Mouse (Mus musculus) layer of hippocampus, adult 8-10 months (tissue): Measurements from ENCODE around the gene Egfr. TPM values are rescaled to one million over a fixed set of nuclear protein-coding genes. Genes with fewer than 3 reads are reported as not detected.

ENCODE experiments used
- DNase-seq, 2 experiments: peaks; one replicate each; pipeline ENCODE4 v3.0.0; 2022; ENCODE audit warnings: low spot score in 2 of 2
- total RNA-seq, 4 experiments: library from RNA; stranded (reverse); gene quantifications; 2 replicates each; pipeline ENCODE4 v1.2.4; 2022

The Egfr gene
- total RNA-seq, 4 experiments from 2014 or later, result 11.1 to 15.6 (median 14.5) TPM

GRCm38 (mm10) chr11:16776967-16777366, 25.0 kb downstream of the Egfr start:
- DNase-seq, result no peak

- no peak for DNase-seq
Observed at GRCm38 (mm10) chr11:16781604-16782003, 29.6 kb downstream of the Egfr start.

DNA sequence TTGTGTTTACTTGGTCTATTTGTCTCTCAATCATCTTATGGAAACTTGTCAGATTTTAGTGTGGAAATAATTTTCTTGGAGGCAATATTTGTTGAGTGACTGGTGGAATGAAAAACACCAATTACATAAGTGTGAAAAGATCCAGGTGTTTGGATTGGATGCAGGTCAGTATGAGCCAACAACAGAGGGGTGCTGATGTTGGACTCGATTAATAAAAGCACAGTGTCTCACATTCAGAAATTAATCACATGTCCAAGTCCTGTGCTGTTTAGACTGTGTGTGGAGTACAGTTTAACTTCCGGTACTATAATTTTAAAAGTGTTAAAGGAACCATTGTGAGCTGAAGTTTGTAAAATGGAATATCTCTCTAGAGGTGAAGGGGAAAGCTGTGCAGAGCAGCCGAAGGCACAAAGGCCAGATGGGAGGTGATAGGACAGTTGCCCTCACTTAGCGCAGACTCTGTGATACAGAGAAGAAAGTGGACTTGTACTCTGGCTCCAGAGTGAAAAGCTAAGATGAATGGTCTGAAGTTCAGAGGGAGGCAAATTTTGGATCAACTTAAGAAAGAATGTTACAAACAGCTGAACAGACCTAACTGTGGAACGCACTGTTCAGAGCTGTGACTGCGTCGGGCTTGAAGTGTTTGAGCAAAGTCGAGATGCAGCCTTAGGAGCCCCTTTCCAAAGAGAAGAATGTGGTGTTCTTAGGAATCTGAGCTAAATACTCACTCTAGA, 32.1 kb downstream of the Egfr start:
- no peak for DNase-seq

GRCm38 (mm10) chr11:16792638-16793585, 40.9 kb downstream of the Egfr start:
- DNase-seq, result no peak

DNA sequence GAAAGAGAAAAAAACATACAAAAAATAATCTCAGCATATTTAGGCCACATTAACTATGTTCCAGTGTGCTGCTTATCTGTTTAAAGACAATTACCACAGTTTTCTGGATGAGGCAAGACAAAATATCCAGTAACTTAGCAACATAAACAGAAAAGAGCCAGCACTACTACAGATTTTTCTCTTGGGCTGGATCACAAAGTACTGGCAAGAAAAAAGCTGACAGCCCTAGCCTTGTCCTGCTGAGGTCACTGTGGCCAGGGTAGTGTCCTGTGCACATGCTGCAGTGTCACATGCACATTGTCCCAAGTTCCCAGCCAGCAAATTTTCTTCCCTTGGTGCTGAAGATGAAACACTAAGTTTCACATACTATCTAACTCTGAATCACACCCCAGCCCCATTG, 43.0 kb downstream of the Egfr start:
- no peak for DNase-seq

- no peak for DNase-seq
Observed at GRCm38 (mm10) chr11:16795513-16795912, 43.5 kb downstream of the Egfr start.

DNA sequence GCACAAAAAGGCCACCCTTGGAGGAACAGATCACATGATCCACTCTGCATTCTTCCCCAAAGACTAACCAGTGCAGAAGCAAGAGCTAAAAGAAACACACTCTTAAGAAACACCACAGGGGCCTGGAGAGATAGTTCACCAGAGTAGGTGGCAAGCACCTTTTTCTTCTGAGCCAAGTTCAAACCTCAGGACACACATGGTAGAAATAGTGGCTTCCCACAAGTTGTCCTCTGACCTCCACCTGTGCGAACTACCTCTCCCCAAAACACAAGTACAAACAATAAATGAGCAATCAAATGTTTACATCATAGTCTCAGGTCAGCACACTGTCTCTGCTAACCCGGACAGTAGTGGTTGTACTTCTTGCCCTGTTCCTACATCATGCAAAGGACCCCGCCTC, 45.5 kb downstream of the Egfr start:
- DNase-seq, result no peak

- peak in 1 of 2 experiments; percentile 57 for DNase-seq
Observed at GRCm38 (mm10) chr11:16798136-16798535, 46.1 kb downstream of the Egfr start.

- no peak for DNase-seq
Observed at GRCm38 (mm10) chr11:16800507-16800906, 48.5 kb downstream of the Egfr start.

GRCm38 (mm10) chr11:16802668-16803067, 50.7 kb downstream of the Egfr start:
- peak in 1 of 2 experiments; percentile 17 for DNase-seq

DNA sequence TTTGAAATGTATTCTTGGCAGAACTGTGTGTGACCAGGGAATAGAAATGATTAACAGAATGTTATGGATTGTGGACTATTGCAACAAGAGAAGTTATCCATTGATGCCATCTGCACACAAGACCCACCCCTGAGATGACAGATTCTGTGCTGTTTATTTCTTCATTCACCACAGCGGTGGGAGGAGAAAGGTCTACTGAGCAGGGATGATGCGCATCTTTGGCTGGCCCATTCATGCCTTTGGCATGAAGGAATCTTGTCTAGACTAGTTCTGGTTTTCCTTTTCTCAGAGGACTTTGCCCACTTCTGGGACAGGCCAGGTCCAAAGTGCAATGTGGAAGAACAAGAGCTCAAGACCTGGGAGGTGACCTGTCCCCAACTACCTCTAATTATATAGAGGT, 52.0 kb downstream of the Egfr start:
- DNase-seq, result no peak

GRCm38 (mm10) chr11:16805886-16806285, 53.9 kb downstream of the Egfr start:
- DNase-seq, result no peak

- DNase-seq, result no peak
Observed at GRCm38 (mm10) chr11:16809161-16809967, 57.4 kb downstream of the Egfr start.

DNA sequence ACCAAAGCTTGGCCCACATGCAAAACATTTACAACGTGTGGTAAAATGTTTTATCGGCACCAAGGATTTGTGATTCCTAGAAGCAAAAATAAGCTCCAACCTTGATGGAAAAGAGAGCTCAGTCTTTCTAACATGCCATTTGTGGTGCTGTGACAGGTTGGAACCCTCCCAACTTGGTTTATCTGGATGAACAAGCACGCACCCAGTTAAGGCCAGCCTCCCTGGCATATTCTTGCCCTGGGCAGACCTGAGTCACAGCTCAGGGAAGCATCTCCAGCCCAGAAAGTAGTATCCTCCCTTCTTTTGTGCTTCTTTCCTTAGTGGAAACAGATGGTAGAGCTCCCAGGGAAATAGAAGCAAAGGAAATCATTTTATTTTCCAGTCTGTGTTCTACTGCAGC, 58.1 kb downstream of the Egfr start:
- DNase-seq, result no peak

DNA sequence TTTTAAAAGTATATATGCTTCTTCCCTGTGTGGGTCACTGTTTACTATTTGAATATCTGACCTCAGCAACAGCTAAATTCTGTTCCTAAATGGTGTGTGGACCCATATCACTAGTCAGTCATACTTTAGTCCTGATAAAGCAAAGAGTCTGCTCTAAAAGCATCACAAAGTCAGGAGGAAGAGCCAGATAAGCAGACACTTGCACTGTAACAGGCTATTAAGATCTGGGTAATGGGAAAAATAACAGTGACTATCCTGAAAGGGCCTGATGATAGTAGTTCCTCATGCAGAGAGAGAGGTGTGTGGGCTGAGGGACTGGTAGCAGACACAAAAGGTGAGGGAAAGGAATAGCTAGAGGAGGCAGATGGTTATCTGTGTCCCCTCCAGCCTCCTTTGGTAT, 61.3 kb downstream of the Egfr start:
- no peak for DNase-seq

DNA sequence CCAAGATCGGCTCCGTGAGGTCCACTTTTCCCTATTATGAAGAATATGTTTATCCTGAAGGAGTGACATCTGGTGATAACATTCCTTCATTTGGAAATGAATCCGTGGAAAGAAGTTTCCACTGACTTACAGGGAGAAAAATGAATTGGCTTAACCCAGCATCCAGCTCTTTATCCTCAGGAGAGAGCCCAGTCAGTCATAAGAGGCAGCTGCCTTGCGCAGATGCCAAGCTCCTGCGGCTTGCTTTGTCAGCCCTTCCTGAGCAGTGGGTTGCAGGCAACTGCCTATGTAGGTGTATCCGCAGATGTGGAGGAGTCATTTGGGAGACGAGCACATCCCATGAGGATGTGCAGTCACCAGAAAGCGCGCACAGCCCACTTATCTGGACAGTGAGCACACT, 64.4 kb downstream of the Egfr start:
- DNase-seq, result no peak

- no peak for DNase-seq
Observed at GRCm38 (mm10) chr11:16817336-16818034, 65.5 kb downstream of the Egfr start.

DNA sequence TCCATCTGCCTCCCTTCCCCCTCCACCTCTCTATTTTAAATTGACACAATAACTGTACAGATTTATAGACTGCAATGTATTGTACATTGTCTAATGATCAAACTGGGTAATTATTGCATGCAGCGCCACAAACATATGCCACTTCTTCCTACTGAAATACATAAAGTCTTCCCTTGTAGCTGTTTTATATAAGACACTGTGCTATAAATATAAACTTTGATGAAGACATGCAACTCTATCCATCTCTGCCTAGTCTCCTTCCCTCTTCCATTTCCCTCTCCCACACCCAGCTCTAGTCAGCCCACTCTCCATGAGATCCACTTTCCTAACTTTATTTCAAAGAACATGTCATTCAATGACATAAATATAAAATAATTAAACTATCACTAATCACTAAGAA, 67.4 kb downstream of the Egfr start:
- no peak for DNase-seq

- no peak for DNase-seq
Observed at GRCm38 (mm10) chr11:16820138-16820537, 68.1 kb downstream of the Egfr start.

DNA sequence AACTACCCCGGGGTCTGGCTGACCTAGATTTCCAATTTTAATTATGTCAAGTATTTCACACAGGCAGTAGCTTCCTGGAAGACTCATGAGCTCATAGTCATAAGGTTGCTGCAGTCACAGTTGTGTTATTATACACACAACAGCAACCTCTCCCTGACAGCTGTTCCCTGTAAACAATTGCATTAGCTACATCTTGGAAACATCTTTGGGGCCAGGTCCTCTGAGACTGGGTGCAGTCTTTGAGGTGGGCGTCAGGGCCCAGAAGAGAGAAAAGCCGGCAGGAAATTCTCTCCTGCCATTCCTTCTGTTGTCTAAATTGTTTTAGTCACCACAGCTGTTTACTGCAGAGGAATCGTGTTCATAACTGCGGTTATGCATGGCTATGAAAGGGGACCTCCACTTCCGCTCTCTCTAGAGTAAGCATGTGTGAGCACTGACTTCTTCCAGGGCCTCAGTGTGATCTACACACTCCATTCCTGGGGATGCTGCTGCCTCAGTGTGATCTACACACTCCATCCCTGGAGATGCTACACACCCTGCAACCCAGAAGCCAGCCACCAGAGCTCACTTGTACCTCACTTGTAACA, 69.8 kb downstream of the Egfr start:
- DNase-seq, result no peak
